Mouse (Mus musculus) adipocyte (in vitro differentiated cells): ENCODE measurements around the gene Ugt1a9.

Source experiments
- DNase-seq: peaks from one replicate; pipeline ENCODE4 v3.0.0-alpha.2; 2016; ENCODE audit warnings: low spot score

Ugt1a9 gene

GRCm38 (mm10) chr1:88186325-88186935, 115.8 kb downstream of the Ugt1a9 start:
- no peak for DNase-seq

DNA sequence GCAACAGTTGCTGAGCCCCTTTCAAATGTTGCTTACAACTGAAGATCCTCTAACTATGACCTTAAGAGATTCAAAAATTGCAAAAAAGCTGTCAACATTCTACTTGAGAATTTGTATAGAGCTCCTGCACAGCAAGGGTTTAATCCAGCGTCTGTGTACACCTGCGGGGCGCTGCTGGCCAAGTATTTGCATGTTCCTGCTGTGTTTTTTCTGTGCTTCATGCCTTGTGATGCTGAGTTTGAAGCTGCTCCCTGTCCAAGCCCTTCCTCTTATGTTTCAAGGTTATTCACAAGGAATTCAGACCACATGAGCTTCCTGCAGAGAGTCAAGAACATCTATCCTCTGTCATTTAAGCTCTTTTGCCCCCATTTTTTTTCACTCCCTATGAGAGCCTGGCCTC, 121.5 kb downstream of the Ugt1a9 start:
- no peak for DNase-seq

DNA sequence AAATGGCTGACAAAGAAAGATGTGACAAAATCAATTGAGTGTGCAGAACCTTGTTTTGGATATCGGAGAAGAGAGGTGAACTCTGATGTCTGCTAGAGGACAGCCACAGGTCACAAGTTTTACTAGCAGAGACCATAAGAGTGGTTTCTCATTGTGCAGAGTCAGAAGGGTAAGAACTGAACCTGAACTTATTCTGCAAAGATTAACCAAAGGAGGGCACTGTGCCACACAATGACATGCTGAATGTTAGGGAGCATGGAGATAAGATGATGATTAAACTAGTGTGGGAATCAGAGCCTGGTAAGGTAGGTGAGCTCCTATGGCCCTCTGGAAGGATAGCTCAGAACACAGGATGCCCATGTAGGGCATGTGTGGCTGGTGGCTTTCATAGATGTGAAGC, 125.1 kb downstream of the Ugt1a9 start:
- DNase-seq: no peak

- DNase-seq: no peak
These were observed 126.8 kb downstream of the Ugt1a9 start for GRCm38 (mm10) chr1:88197443-88197842.

GRCm38 (mm10) chr1:88199996-88200395, 129.4 kb downstream of the Ugt1a9 start:
- no peak for DNase-seq

DNA sequence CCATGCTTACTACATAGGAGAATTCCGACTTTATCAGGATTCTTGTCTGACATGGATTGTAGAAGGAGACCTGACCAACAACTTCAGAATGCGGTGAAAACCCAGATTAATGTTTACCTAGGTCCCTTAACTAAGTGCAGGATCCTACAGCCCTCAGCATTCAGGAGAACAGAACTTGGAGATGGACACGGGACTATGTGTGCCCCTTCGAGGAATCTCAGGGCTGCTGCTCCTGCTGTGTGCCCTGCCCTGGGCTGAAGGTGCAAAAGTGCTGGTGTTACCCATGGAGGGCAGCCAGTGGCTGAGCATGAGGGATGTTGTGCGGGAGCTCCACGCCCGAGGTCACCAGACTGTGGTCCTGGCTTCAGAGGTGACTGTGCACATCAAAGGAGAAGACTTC, 129.9 kb downstream of the Ugt1a9 start, which contains the start of gene Ugt1a2:
Gene Ugt1a2 (plus strand): TSS at position 146 of the 400 bp plus-strand sequence.
- DNase-seq: no peak

GRCm38 (mm10) chr1:88205294-88205922, 134.8 kb downstream of the Ugt1a9 start, which contains the start of gene Dnajb3:
Dnajb3 (minus strand) TSS chr1:88205782.
- DNase-seq: no peak

DNA sequence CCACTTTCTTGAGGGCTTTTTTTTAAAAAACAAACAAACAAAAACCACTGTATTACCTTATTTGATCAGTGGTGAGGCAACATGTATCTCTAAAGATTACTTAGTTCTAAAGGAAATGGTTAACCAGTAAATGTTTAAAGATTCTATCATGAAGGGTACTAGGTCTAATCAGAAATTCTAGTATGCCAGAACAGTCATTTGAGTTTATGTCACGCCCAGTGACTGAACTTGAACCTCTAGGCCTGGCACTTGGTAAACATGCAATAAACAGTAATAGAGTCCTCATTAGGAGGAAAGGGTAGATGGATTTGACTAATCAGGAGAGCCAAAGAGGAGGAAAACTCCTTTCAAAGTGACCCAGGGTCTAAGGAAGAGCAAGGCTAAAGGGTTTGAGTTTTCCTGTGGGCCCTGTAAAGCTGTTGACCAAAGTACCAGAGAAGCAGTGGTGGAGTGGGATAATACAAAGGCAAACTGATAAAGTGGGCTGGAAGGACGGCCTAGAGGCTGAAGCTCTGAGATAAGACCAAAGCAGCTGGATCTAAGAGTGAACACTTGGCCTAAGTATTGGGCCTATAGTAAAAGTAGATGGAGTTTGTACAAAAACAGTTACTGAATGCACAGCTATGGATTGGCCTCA, 136.4 kb downstream of the Ugt1a9 start:
- DNase-seq: no peak

DNA sequence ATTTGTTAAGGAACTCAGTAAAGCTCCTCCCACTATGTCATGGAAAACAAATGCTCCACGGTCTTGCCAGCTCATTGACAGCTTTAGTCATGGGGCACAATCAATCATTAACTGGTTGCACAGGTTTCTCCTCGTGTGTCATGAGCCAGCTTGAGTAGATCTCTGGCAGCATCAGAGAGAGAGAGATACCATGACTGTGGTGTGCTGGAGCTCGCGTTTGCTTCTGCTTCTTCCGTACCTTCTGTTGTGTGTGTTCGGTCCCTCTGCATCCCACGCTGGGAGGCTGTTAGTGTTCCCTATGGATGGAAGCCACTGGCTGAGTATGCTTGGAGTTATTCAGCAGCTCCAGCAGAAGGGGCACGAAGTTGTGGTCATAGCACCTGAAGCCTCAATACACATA, 141.2 kb downstream of the Ugt1a9 start, which contains the start of gene Ugt1a1:
Gene Ugt1a1 (plus strand): TSS at position 148 of the 400 bp plus-strand sequence.
- peak; percentile 33 for DNase-seq

DNA sequence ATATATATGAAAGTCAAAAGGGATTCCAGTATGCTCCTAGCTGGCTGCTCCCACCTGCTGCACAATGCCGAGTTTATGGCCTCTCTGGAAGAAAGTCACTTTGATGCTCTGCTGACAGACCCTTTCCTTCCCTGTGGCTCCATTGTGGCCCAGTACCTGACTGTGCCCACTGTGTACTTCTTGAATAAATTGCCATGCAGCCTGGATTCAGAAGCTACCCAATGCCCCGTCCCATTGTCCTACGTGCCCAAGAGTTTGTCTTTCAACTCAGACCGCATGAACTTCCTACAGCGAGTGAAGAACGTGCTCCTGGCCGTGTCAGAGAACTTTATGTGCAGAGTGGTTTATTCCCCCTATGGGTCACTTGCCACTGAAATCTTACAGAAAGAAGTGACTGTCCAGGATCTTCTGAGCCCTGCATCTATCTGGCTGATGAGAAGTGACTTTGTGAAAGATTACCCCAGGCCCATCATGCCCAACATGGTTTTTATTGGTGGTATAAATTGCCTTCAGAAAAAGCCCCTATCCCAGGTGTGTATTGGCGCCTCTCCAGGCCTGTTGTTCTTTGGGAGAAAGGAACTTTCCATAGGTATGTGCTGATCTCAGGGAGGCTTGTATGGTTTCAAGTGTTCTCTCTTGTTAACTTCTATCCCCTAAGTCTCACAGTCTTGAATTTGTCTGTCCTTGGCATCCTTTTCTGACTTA, 141.9 kb downstream of the Ugt1a9 start:
- DNase-seq: peak; percentile 11

DNA sequence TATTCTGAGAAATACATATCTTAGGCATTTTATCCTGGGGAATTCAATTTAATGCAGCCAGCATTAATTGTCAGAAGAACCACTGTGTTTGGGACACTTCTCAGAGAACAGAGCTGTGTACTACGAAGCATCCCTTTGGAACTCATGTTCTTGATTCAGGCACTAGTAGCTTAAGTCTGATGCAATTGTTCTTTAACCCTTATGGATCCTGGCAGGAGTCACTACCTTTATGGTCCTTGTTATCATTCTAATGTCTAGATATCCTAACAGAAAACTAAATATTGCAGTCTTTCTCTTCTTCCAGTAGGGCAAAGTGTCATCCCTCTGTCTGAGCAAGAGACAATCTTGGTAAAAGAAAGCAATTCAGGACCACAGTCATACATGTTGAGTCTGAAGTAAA, 142.5 kb downstream of the Ugt1a9 start:
- DNase-seq: peak; percentile 19

GRCm38 (mm10) chr1:88213766-88214461, 143.3 kb downstream of the Ugt1a9 start:
- peak; percentile 51 for DNase-seq

GRCm38 (mm10) chr1:88214462-88214952, 143.9 kb downstream of the Ugt1a9 start:
- peak; percentile 9 for DNase-seq

DNA sequence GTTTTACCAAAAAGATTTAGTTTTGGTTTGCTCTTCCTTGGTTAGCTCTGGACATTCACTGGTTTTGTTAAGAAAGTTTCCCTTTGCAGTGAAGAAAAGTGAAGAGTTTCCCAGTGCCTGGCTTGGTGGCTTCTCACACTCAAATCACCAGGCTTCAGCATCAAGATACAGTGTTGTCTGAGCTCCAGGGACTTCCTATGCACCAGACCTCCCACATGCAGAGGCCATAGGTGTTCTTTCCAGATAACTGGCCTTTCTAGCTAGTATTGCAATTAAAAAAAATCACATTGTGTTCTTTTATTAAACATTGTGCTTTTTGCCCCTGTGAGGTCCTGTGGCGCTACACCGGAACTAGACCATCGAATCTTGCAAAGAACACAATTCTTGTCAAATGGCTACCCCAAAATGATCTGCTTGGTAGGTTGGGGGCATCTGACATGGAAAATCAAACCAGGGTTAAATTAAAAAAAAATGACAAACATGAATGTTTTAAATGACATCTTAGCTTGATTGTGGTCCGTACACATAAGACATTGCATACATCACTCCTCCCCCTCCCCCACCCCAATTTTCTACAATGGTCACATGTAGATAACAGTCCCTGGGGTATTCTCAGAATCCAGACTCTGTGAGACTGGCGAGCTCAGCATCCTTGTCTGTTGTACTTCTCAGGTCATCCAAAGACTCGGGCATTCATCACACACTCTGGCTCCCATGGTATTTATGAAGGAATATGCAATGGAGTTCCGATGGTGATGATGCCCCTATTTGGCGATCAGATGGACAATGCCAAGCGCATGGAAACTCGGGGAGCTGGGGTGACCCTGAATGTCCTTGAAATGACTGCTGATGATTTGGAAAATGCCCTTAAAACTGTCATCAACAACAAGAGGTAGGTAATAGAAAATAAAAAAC, 145.1 kb downstream of the Ugt1a9 start:
- DNase-seq: no peak

DNA sequence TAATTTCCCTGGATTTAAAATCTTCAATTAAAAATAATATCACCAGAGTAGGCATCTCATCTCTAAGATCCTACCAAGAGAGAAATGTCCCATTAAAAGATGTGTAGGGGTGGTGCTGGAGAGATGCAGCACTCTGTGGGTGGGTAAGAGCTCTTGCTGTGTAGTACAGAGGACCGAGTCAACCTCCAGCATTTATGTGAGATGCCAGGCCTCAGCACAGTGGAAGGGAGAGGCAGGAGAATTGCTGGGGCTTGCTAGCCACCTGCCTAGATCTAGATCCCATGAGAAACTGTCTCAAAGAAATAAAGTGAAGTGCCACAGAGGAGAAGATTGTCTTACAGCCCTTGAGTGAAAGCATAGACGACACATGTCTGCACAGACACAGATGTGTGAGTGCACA, 146.0 kb downstream of the Ugt1a9 start:
- no peak for DNase-seq

GRCm38 (mm10) chr1:88217144-88217543, 146.5 kb downstream of the Ugt1a9 start:
- DNase-seq: no peak

DNA sequence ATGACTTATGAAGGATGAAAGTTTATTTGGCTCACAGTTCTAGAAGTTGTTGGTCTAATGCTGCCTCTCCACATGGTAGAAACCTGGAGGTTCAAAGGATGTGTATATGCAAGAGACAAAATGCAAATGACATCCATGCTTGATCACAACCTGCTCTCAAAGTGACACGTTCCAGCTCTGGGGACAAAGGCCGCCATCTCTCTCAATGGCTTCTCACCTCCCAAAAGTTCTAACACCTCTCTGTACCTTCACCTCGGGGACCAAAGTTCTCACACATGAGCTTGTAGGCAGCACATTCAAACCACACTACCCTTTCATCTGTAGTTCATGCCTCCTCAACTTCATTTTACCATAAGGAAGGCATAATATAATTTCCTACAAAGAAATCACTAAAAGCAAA, 147.0 kb downstream of the Ugt1a9 start:
- no peak for DNase-seq

DNA sequence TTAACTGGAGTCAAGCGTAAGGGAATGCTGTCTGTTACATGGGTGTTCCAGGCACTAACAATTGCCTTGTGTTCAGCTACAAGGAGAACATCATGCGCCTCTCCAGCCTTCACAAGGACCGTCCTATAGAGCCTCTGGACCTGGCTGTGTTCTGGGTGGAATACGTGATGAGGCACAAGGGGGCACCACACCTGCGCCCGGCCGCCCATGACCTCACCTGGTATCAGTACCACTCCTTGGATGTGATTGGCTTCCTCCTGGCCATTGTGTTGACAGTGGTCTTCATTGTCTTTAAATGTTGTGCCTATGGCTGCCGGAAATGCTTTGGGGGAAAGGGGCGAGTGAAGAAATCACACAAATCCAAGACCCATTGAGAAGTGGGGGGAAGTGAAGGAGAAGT, 147.5 kb downstream of the Ugt1a9 start:
- DNase-seq: no peak

- DNase-seq: no peak
These were observed 148.0 kb downstream of the Ugt1a9 start for GRCm38 (mm10) chr1:88218591-88218990.

DNA sequence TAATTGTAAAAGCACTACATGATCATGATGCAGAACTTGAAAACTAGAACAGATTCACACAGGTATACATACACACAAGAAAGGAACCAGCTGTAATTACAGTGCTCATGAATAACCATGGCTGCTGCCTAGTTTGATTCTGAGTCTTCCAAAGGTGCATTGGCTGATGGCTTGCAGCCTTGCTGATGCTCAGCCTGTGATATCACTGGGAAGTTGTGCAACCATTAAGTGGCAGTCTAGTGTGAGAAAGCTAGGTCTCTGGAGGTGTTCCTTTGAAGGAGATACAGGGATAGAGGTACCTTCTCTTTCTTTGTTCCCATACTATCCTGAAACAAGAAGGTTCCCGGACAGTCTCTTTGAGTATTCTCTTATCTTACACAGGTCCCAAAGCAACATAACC, 148.5 kb downstream of the Ugt1a9 start:
- no peak for DNase-seq

DNA sequence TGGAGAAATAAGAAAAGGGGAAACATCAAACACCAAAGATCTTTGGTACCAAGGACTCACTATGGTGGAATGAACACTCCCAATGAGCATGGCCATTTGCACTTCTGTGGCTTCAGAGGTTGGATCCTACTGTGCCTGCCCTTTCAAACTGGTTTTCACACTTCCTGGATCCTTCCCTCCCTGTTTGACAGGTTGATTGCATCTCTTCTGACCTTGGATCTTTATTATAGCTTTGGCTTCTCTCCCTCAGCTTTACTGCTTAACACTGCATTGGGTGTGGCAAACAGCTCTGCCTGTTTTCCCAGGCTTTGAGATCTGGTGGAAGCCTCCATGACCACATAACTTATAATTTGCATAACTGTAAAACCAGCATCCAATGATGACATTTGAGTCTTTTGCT, 149.7 kb downstream of the Ugt1a9 start:
- no peak for DNase-seq
